Mouse (Mus musculus): ENCODE measurements around the gene Etl4.

DNA sequence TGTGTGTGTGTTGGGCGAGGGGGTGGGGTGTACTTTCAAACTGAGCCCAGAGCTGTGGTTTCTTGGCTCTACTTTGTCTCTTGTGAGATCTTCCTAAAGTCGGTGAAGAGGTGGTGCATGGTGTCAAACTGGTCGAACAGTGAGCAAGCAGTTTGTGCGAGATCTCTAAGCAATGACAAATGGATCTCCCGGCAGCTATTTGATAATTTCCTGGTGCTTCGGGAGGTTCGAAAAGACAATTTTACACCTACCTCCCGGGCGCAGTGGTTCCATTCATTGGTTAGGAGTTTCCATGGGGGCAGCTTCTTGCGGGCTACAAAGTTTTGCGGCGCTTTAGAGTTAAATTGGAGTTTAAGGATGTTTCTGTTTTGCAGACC, 610.5 kb downstream of the Etl4 start:
- TF ChIP-seq CTCF (IDR thresholded peaks at IDR 0.05; ENCODE audit: low read depth), result no peak
- TF ChIP-seq EP300 (IDR thresholded peaks at IDR 0.05; ENCODE audit: low read depth), result no peak

Measured in liver, embryonic 14.5 days (tissue).